Mouse (Mus musculus): ENCODE measurements at regions not wholly inside any gene's neighbourhood (a gene's known extent, or its start where the extent isn't known, plus 50 kb on each side); places are given as distances from the start of the nearest gene placed in this dataset.

GRCm38 (mm10) chr6:107350503-107350902 is 179.1 kb upstream of the Lrrn1 start:
- no peak for ATAC-seq (ENCODE audit: low TSS enrichment)

- no peak for ATAC-seq (ENCODE audit: low TSS enrichment)
These were observed 154.3 kb upstream of the Lrrn1 start for GRCm38 (mm10) chr6:107375274-107375673.

GRCm38 (mm10) chr6:107378489-107378888 is 151.1 kb upstream of the Lrrn1 start:
- no peak for ATAC-seq (ENCODE audit: low TSS enrichment)

- ATAC-seq (ENCODE audit: low TSS enrichment): no peak
These were observed 148.9 kb upstream of the Lrrn1 start for GRCm38 (mm10) chr6:107380621-107381020.

- no peak for ATAC-seq (ENCODE audit: low TSS enrichment)
These were observed 143.4 kb upstream of the Lrrn1 start for GRCm38 (mm10) chr6:107386094-107386678.

- ATAC-seq (ENCODE audit: low TSS enrichment): no peak
These were observed 139.7 kb upstream of the Lrrn1 start for GRCm38 (mm10) chr6:107389892-107390291.

GRCm38 (mm10) chr6:107394611-107395010 is 135.0 kb upstream of the Lrrn1 start:
- no peak for ATAC-seq (ENCODE audit: low TSS enrichment)

- ATAC-seq (ENCODE audit: low TSS enrichment): no peak
These were observed 113.8 kb upstream of the Lrrn1 start for GRCm38 (mm10) chr6:107415766-107416165.

- ATAC-seq (ENCODE audit: low TSS enrichment): peak; percentile 38; the same call in 1 of the 2 replicates
These were observed 107.5 kb upstream of the Lrrn1 start for GRCm38 (mm10) chr6:107422091-107422490.

- no peak for ATAC-seq (ENCODE audit: low TSS enrichment)
These were observed 103.0 kb upstream of the Lrrn1 start for GRCm38 (mm10) chr6:107426529-107426928.

GRCm38 (mm10) chr6:107431033-107431432 is 98.5 kb upstream of the Lrrn1 start:
- peak; percentile 55 for ATAC-seq (ENCODE audit: low TSS enrichment)

- ATAC-seq (ENCODE audit: low TSS enrichment): no peak
These were observed 87.5 kb upstream of the Lrrn1 start for GRCm38 (mm10) chr6:107442058-107442457.

GRCm38 (mm10) chr6:107444336-107444735 is 85.2 kb upstream of the Lrrn1 start:
- peak; percentile 77 for ATAC-seq (ENCODE audit: low TSS enrichment)

GRCm38 (mm10) chr6:107459220-107459619 is 70.3 kb upstream of the Lrrn1 start:
- no peak for ATAC-seq (ENCODE audit: low TSS enrichment)

- ATAC-seq (ENCODE audit: low TSS enrichment): no peak
These were observed 67.1 kb upstream of the Lrrn1 start for GRCm38 (mm10) chr6:107462440-107462839.

GRCm38 (mm10) chr6:107473395-107473794 is 56.2 kb upstream of the Lrrn1 start:
- ATAC-seq (ENCODE audit: low TSS enrichment): no peak

- ATAC-seq (ENCODE audit: low TSS enrichment): no peak; the same call in 1 of the 2 replicates
These were observed 55.4 kb upstream of the Lrrn1 start for GRCm38 (mm10) chr6:107474125-107474524.

Data from frontal cortex, adult (tissue).